Mouse (Mus musculus): ENCODE results near the gene Scarb1.

DNA sequence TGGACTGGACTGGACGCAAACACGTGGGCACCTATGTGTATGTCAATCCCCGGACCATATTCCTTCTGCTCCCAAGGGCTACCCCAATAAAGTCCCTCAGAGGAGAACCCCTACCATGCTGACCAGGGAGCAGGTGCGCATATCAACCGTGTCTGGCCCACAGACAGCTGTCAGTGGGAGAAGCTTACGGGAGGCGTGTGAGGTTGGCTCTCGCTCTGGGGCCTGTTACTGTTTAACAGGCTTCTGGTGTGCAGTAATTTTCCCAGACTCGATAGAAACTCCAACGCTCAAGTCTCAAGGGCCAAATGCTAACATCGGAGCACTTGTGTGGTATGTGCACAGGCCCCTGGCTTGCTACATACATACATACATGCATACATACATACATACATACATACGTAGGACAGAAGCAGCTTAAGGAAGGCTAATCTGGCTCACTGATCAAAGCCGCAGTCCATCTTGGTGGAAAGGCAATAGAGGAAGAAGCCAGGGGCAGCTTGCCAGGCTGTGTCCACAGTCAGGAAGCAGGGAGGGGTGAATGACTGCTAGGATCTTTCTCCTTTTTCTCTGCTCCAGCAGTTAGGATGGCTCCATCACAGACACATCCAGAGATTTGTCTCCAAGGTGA is 27.8 kb downstream of the Scarb1 start:
- TF ChIP-seq CTCF (IDR thresholded peaks at IDR 0.05; ENCODE audit: insufficient read depth, low read depth, low read length) (no peak), POLR2A (IDR thresholded peaks at IDR 0.05; ENCODE audit: insufficient read depth, low read depth, low read length) (no peak)

All from olfactory bulb, adult 2 months (tissue).